Mouse (Mus musculus) embryonic facial prominence, embryonic 14.5 days (tissue): ENCODE measurements around the gene Plaur. TPM values are rescaled to one million over a fixed set of nuclear protein-coding genes. Genes with fewer than 3 reads are reported as not detected.
A peak's percentile ranks its signal among the peaks of the same experiment; 100 is the strongest.

Experiments
- ATAC-seq: fragments of 200-750 bp; cut with Nextera tagmentation; 2 replicates; pipeline ENCODE4 v1.8.0; 2017; ENCODE audit warnings: low read depth, moderate number of reproducible peaks, moderate TSS enrichment
- DNase-seq: peaks from one replicate; pipeline ENCODE4 v3.0.0-alpha.2; 2015; ENCODE audit warnings: low spot score
- H3K27ac ChIP-seq: fragments of 300-500 bp; sonication (generic); replicated peaks from 2 replicates; pipeline ENCODE4 v1.5.1; 2014; ENCODE audit warnings: low read depth, mild to moderate bottlenecking, low read length, moderate library complexity
- H3K27me3 ChIP-seq: fragments of 300-500 bp; sonication (generic); replicated peaks from 2 replicates; pipeline ENCODE4 v1.6.1; 2014; ENCODE audit warnings: low read length; ENCODE audit not compliant: control insufficient read depth, insufficient read depth
- H3K36me3 ChIP-seq: fragments of 300-500 bp; sonication (generic); 2 replicates; pipeline ENCODE4 v1.6.1; 2014; ENCODE audit warnings: low read length, mixed read lengths; ENCODE audit not compliant: control insufficient read depth, insufficient read depth
- H3K4me1 ChIP-seq: fragments of 300-500 bp; sonication (generic); 2 replicates; pipeline ENCODE4 v1.6.1; 2014; ENCODE audit warnings: antibody characterized with exemption, low read length; ENCODE audit not compliant: control insufficient read depth, insufficient read depth
- H3K4me2 ChIP-seq: fragments of 300-500 bp; sonication (generic); 2 replicates; pipeline ENCODE4 v1.6.1; 2014; ENCODE audit warnings: low read depth, mild to moderate bottlenecking, low read length, moderate library complexity, mixed read lengths
- H3K4me3 ChIP-seq: fragments of 300-500 bp; sonication (generic); 2 replicates; pipeline ENCODE4 v1.5.1; 2014; ENCODE audit warnings: low read depth, mild to moderate bottlenecking, low read length
- H3K9ac ChIP-seq: fragments of 300-500 bp; sonication (generic); 2 replicates; pipeline ENCODE4 v1.6.1; 2014; ENCODE audit warnings: low read depth, mild to moderate bottlenecking, low read length, moderate library complexity, mixed read lengths
- H3K9me3 ChIP-seq: fragments of 300-500 bp; sonication (generic); 2 replicates; pipeline ENCODE4 v1.6.1; 2016; ENCODE audit warnings: low read length; ENCODE audit not compliant: control insufficient read depth
- WGBS: fragments of 180-500 bp; shearing (Covaris S2); extraction: QIAGEN DNeasy Blood & Tissue Kit; methylation state at CpG from one replicate; pipeline ENCODE4 v1.1.7; 2014; 5-methylcytosine and 5-hydroxymethylcytosine counted together
- polyA plus RNA-seq: library from polyadenylated mRNA; unstranded; fragments of >200 nt; fragmentation: Nextera tagmentation; extraction: Ambion mirVana; gene quantifications from 2 replicates; pipeline ENCODE4 v1.2.1, GENCODE M21; 2014

Plaur gene
- polyA plus RNA-seq, 1 experiment from 2014 or later: 12.2 TPM

DNA sequence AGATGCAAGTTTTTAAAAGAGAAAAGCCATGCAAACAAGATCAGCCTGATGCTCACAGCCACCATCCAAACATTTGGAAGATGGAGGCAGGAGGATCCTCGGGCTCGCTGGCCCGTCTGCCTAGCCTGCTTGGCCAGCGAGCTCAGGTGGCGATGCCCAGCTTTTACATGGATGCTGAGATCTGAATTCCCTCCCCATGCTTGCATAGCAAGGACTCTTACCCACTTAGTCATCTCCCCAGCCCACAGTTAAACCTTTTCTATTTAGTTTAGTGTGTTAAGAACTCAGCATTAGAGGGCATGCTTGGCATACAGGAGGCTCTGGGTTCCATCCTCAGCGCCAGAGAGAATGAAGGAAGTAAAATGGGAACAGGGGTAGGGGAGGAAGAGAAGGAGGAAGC is 23.1 kb upstream of the Plaur start:
- H3K9me3 ChIP-seq: no peaks in the 10 kb centered on the region
- H3K27ac ChIP-seq: no peak overlapping the region
- ATAC-seq (no peak), DNase-seq (no peak)
- no peaks in the 10 kb centered on the region for H3K27me3 ChIP-seq
- no peak overlapping the region for H3K9ac ChIP-seq
- 77% methylated on average over 6 of the region's 6 CpGs for WGBS
- no peaks in the 10 kb centered on the region for H3K36me3 ChIP-seq
- no peak overlapping the region for H3K4me2 ChIP-seq
- H3K4me1 ChIP-seq: no peaks in the 10 kb centered on the region
- H3K4me3 ChIP-seq: no peak overlapping the region

DNA sequence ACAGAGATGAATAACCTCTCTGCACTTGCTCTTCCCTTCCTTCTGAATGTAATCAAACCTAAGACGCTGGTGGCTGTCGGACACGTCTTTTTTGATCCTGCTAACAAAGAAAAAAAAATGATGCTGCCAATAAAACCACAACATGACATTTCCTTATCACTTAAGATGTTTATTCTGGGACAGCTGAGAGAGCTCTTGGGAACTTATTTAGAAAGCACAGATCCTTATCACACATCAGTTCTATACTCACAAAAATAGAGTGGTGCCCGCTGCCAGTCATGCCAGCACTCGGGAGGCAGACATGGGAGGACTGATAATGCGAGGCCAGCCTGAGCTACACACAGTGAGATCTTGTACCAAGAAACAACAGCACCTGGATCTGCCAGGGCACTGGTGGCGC is 22.4 kb upstream of the Plaur start:
- ATAC-seq (no peak), DNase-seq (no peak)
- Histone ChIP-seq H3K36me3 (no peaks in the 10 kb centered on the region), H3K27ac (no peak overlapping the region), H3K4me3 (no peak overlapping the region), H3K9me3 (no peaks in the 10 kb centered on the region), H3K27me3 (no peaks in the 10 kb centered on the region), H3K4me1 (no peaks in the 10 kb centered on the region), H3K9ac (no peak overlapping the region), H3K4me2 (no peak overlapping the region)
- WGBS: 78% methylated on average over 7 of the region's 7 CpGs

DNA sequence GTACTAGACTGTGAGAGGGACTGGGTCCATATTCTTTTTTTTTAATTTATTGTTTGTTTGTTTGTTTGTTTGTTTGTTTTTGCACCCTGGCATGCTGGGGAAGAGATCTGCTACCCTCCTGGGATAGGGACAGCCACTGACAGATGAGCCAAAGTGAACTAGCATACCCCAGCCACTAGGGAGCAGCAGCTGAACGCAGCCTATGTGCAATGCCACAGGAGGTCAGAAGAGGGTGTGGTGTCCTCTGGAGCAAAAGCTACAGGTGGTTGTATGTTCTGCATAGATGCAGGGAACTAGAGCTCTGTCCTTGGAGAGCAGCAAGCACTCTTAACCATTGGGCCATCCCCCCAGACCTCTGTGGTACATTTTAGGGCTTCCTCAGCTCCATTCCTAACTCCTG is 20.5 kb upstream of the Plaur start:
- no peak overlapping the region for H3K4me2 ChIP-seq
- H3K9ac ChIP-seq: no peak overlapping the region
- ATAC-seq: peak; percentile 28; the same call in 1 of the 2 replicates
- DNase-seq: peak; percentile 67
- no peak overlapping the region for H3K27ac ChIP-seq
- H3K27me3 ChIP-seq: no peaks in the 10 kb centered on the region
- H3K4me1 ChIP-seq: no peaks in the 10 kb centered on the region
- WGBS: 11% methylated on average over 1 of the region's 1 CpGs
- no peak overlapping the region for H3K4me3 ChIP-seq
- H3K36me3 ChIP-seq: no peaks in the 10 kb centered on the region
- H3K9me3 ChIP-seq: no peaks in the 10 kb centered on the region

DNA sequence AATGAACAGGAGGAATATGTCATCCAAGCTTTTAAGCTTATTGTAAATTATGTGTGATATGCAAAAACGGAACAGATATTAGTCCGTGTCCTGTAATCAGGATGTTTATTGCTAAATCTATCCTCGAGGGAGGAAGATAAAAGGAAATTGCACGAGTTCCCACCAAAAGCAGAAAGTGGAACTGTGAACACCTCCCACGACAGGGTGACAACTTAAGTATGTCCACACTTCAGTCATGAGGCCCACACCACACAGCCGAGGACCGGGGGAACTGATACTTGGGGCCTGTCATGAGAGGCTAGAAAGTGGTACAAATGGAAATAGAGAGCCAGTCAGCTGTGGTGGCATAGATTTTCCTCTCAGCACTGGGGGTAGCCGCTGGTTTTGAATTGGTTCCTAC is 20.0 kb upstream of the Plaur start:
- Histone ChIP-seq H3K4me3 (no peak overlapping the region), H3K27ac (no peak overlapping the region), H3K4me1 (no peaks in the 10 kb centered on the region), H3K9me3 (no peaks in the 10 kb centered on the region), H3K9ac (no peak overlapping the region), H3K4me2 (no peak overlapping the region), H3K36me3 (no peaks in the 10 kb centered on the region), H3K27me3 (no peaks in the 10 kb centered on the region)
- WGBS: 72% methylated on average over 8 of the region's 8 CpGs
- ATAC-seq (no peak), DNase-seq (no peak)

DNA sequence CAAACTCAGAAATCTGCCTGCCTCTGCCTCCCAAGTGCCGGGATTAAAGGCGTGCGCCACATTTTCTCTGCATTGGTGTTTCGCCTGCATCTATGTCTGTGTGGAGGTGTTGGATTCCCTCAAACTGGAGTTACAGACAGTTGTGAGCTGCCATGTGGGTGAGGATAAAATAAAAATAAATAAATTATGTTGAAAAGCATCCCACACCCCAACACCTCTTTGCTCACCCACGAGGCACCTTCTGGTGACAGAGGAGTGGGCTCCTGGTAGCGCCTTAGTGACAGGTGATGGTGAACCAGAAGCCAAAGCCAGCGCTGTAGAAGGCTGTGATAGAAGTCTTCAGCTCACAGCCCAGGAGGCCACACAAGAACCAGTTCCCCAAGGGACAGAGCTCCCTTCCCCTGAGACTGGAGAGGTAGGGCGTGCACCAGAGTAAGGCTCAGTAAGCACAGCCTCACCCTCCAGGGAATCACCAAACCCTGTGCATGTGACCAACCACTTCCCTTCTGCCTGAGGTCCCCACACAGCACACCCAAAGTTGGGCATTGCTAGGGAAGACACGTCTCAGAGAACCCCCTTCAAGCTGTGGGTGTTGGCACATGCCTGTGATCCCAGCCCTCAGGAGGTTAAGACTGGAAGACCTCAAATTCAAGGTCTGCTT is 16.9 kb upstream of the Plaur start:
- Histone ChIP-seq H3K36me3 (no peaks in the 10 kb centered on the region), H3K27ac (no peak overlapping the region), H3K27me3 (no peaks in the 10 kb centered on the region), H3K4me2 (no peak overlapping the region), H3K4me3 (no peak overlapping the region), H3K4me1 (no peaks in the 10 kb centered on the region), H3K9me3 (no peaks in the 10 kb centered on the region), H3K9ac (no peak overlapping the region)
- DNase-seq: no peak
- 88% methylated on average over 9 of the region's 9 CpGs for WGBS
- ATAC-seq: no peak

DNA sequence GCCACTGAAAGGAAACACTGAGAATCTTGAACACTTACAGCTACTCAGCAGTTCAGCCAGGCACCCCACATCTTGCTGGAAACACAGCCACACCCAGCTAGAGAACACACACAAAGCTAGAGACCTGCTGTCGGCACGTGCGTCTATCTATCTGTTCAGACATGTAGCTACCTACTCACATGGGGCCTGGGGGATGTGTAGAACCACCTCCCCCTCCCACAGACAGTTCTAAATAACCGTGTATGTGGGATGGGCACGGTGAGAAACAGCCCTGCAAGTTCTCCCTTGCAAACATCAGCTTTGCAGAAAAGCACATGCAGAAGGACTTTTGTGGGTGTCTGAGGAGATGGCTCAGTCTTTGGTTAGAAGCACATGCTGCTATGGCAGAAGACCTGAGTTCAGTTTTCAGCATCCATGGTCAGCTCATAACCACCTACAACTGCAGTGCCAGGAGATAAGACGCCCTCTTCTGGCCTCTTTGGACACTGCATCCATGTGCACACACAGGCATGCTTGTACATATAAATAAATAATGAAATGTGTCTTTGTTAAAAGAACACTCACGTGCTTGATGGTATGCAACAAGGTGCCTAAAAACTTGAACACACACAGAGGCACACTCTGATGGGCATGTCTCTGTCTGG is 15.5 kb upstream of the Plaur start:
- DNase-seq (peak; percentile 62), ATAC-seq (peak; percentile 65)
- no peaks in the 10 kb centered on the region for H3K27me3 ChIP-seq
- H3K27ac ChIP-seq: no peak overlapping the region
- no peaks in the 10 kb centered on the region for H3K9me3 ChIP-seq
- 68% methylated on average over 7 of the region's 7 CpGs for WGBS
- H3K36me3 ChIP-seq: no peaks in the 10 kb centered on the region
- no peak overlapping the region for H3K4me3 ChIP-seq
- no peaks in the 10 kb centered on the region for H3K4me1 ChIP-seq
- H3K4me2 ChIP-seq: no peak overlapping the region
- no peak overlapping the region for H3K9ac ChIP-seq

DNA sequence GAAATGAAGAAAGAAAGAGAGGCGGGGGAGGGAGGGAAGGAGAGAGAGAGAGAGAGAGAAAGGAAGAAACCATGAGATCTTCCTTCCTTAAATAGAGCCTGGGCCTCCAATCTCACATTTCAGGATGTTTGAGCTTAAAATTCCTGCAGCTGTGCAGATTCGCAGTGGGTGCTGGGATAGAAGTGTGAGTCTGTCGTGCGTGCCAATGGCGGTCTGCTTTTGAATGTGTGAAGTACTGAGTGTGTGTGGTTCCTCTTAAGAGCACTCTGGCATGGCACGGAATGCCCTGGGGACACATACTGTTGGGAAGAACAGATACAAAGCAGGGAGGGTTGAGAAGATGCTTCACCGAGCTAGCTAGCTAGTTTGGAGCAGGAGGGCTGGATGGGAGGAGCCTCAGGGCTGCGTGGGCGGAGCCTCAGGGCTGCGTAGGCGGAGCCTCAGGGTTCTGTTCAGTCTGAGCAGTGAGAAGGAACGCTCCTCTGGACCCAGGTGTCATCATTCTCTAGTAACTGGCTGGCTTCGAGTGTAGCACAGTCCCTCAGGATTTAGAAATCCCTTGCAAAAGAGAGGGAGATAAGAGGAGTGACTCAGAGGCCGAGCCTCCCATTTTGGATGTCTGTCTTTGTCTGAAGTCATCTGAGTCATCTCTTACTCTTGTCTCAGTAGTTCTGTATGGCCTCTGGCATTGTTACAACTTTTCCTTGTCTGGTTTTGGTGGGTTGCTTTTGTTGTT is 13.3 kb upstream of the Plaur start:
- no peak for ATAC-seq
- DNase-seq: peak; percentile 36
- Histone ChIP-seq H3K4me2 (no peak overlapping the region), H3K9ac (no peak overlapping the region), H3K9me3 (no peaks in the 10 kb centered on the region), H3K36me3 (no peaks in the 10 kb centered on the region), H3K4me3 (no peak overlapping the region), H3K27me3 (no peaks in the 10 kb centered on the region), H3K27ac (no peak overlapping the region), H3K4me1 (no peaks in the 10 kb centered on the region)
- whole genome bisulfite sequencing: 52% methylated on average over 14 of the region's 14 CpGs

DNA sequence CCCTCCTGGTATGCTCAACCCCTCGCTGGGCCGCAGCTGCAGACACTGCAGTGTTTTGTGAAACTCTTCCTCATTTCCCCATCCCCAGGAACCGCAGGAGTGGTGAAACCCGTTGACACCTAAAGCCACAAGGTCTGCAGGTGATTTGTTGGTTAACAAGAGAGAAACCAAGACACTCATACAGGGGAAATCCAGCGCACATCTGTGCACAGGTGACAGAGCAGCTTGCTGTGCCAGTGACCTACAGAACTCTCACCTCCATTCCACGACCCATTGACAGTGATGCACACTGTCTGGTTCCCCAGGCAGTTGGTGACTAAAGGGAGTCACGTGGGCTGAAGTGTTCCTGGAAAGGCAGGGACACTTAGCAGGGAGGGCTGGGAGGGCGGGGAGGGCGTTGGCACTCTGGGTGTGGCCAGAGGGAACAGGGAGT is 11.7 kb upstream of the Plaur start:
- WGBS: 55% methylated on average over 7 of the region's 9 CpGs
- Histone ChIP-seq H3K4me1 (no peaks in the 10 kb centered on the region), H3K9ac (no peak overlapping the region), H3K27ac (no peak overlapping the region), H3K9me3 (no peaks in the 10 kb centered on the region), H3K4me2 (no peak overlapping the region), H3K4me3 (no peak overlapping the region), H3K27me3 (no peaks in the 10 kb centered on the region), H3K36me3 (no peaks in the 10 kb centered on the region)
- ATAC-seq: no peak
- no peak for DNase-seq
